ENCODE assay signal across 13 mouse cellular contexts in genomic region chr3:127757886-127758301, GRCm38 (mm10).
"Had no signal": no experiment of that assay in that cellular context is flagged by ENCODE, and none has a peak within 500 bp of the region (broad histone marks: within the 10 kb centered on the region; RNA-seq: fewer than 3 reads in every experiment).

No protein-coding gene starts in this region.

- DNase-seq: kidney, adult 18-20 months; kidney, postnatal 10 days; kidney, postnatal 4 days; lung, postnatal 14 days; right cerebral cortex, adult 18-20 months; thymus, adult 18-20 months; thymus, postnatal 25 days had no signal

- H3K4me1 ChIP-seq: limb, embryonic 12.5 days; lung, embryonic 15.5 days had no signal

- H3K27ac ChIP-seq: layer of hippocampus, adult 2 months; limb, embryonic 12.5 days; lung, embryonic 15.5 days; macrophage; stomach, postnatal 0 days had no signal

- H3K9ac ChIP-seq: limb, embryonic 12.5 days; lung, embryonic 15.5 days; midbrain, embryonic 13.5 days had no signal

- H3K4me2 ChIP-seq: limb, embryonic 12.5 days; lung, embryonic 15.5 days; midbrain, embryonic 13.5 days had no signal

- H3K36me3 ChIP-seq: limb, embryonic 12.5 days; lung, embryonic 15.5 days; midbrain, embryonic 13.5 days had no signal

- H3K4me3 ChIP-seq: layer of hippocampus, adult 2 months; limb, embryonic 12.5 days; lung, embryonic 15.5 days; midbrain, embryonic 13.5 days had no signal

- H3K9me3 ChIP-seq: limb, embryonic 12.5 days; lung, embryonic 15.5 days; midbrain, embryonic 13.5 days had no signal

- ATAC-seq: midbrain, embryonic 13.5 days had no signal
